Mouse (Mus musculus) CH12.LX (cell line): Measurements from ENCODE around the gene Cebpb.

Source experiments
- CHD1 ChIP-seq: IDR thresholded peaks from 2 replicates; pipeline ENCODE4 v1.6.1; 2012; ENCODE audit warnings: low read depth, low read length, improper control_type of control experiment, inconsistent platforms
- CTCF ChIP-seq, 2 experiments: IDR thresholded peaks in 1 of 2; conservative IDR thresholded peaks in 1 of 2; 2 replicates each; pipeline ENCODE4 v1.5.1; 2011 to 2012; ENCODE audit warnings: low read depth in 2 of 2, low read length in 2 of 2, improper control_type of control experiment in 1 of 2, inconsistent platforms in 1 of 2, mild to moderate bottlenecking in 1 of 2, moderate library complexity in 1 of 2
- EP300 ChIP-seq: IDR thresholded peaks from 2 replicates; pipeline ENCODE4 v1.6.1; 2011; ENCODE audit warnings: low read length, improper control_type of control experiment
- HCFC1 ChIP-seq: IDR thresholded peaks from 2 replicates; pipeline ENCODE4 v1.6.1; 2012; ENCODE audit warnings: low read depth, mild to moderate bottlenecking, inconsistent platforms, low read length, improper control_type of control experiment
- MAFK ChIP-seq: IDR thresholded peaks from 2 replicates; pipeline ENCODE4 v1.6.1; 2011; ENCODE audit warnings: low read length, improper control_type of control experiment; ENCODE audit not compliant: insufficient replicate concordance
- NRF1 ChIP-seq: IDR thresholded peaks from 2 replicates; pipeline ENCODE4 v1.6.1; 2014; ENCODE audit warnings: low read depth, mild to moderate bottlenecking, inconsistent platforms, low read length, improper control_type of control experiment, moderate library complexity
- POLR2A ChIP-seq: IDR thresholded peaks from 2 replicates; pipeline ENCODE4 v1.6.1; 2011; ENCODE audit warnings: low read depth, mild to moderate bottlenecking, improper control_type of control experiment, low read length
- TBP ChIP-seq: conservative IDR thresholded peaks from 2 replicates; pipeline ENCODE4 v1.6.1; 2011; ENCODE audit warnings: low read depth, low read length, improper control_type of control experiment

GRCm38 (mm10) chr2:167694244-167694643 lies 5.5 kb downstream of the Cebpb start:
- no peak for TF ChIP-seq POLR2A
- no peak for TF ChIP-seq HCFC1
- TF ChIP-seq TBP: no peak
- no peak for TF ChIP-seq MAFK
- no peak for TF ChIP-seq NRF1
- TF ChIP-seq CHD1: no peak
- TF ChIP-seq EP300: no peak
- no peak for TF ChIP-seq CTCF (conservative IDR thresholded peaks at IDR 0.05 in 1 of 2, IDR thresholded peaks at IDR 0.05 in 1 of 2; ENCODE audit: low read depth in 2 of 2, low read length in 2 of 2)
